Mouse (Mus musculus) ovary, adult 18-20 months (tissue): ENCODE results near the gene Rnf151.

ENCODE experiments used
- DNase-seq: peaks from one replicate; pipeline ENCODE4 v3.0.0; 2022; ENCODE audit warnings: low spot score, mixed read lengths

Gene Rnf151

DNA sequence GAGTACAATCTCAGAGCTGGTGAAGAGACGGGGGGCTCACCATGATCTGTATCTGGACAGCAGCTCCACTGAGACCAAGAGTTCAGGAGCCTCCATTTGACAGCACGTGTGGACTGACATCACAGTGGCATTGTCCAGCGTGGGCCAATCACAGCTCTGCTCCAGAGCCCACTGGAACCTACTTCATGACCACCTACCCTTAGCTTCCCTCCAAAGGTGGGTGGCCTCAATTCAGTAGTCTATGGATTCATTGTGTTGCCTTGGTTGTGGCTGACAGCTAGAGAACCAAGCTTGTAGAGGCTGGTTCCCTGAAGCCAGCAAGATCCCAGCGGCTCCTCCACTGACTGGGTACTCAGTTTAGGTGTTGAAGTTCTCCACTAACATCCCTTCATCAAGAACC, at the start of gene Rnf151, which contains the start of gene Rps2:
TSS of gene Rnf151 (minus strand) at position 121 of the 400 bp plus-strand sequence.
TSS of gene Rps2 (plus strand) at position 174 of the 400 bp plus-strand sequence.
- no peak for DNase-seq

DNA sequence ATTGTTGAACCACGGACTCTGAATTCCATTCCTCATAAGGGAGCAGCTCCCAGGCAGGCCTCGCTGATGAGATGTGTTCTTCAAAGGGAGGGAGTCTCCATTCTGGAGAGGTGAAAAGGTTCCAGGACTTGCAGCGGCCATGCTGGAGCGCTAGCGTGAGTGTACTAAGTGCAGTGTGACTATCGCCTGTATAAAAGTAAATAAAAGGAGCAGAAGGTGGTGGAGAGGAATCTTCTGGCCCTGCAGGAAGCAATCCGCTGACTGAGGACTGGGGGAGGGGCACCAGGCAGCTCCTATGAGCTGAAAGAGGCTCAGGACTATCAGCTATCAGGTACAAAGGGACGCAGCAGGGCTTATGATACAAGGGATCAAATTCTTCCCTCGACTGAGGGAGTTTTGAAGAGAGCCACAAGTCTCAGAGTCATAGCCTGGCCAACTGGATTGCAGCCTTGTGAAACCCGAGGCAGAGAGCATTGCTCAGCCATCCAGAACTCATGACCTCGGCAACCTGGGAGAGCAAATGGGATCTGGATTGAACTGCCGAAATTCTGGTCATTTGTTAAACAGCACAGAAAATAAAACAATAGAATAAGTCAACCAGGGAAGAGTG, 48.5 kb upstream of the Rnf151 start:
- DNase-seq: no peak

DNA sequence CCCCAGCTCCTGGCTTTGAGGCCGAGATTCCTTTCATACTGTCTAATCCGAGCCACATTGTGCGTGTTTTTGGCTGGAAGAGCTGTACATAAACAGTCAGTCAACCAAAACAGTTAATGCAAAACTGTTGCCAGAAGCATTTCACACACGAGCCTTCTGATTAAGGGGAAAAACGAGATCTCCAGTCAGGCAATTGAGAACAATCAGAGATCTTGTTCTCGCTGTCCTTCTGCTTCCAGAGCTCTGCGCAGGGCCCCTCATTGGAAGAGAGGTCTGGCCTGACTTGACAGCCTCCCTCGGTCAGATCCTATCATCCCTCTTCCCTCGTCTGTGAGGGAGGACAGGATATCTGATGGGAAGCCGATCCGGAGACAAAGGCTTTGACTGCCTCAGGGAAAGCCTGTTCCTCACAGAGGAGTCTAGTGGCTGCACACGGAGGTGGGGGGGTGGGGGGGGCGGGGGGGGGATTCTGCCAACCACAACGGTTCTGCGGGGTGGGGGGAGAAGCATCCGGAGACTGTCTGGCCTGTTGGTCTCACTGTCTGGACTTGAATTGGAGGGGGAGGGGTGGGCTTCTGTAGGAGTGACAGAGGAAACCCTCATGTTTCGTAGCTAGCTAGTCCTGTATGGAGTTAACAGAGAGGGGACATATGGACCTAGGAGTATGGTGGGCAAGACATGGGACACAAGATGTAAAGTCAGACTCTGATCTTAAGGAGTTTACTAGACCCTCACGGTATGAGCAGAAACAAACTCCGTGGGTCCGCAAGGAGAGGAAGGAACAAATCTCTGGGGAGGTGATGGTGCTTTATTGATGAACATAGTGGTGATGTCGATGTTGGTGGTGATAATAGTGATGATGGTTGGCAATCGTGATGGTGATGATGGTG, 47.4 kb upstream of the Rnf151 start:
- DNase-seq: no peak

DNA sequence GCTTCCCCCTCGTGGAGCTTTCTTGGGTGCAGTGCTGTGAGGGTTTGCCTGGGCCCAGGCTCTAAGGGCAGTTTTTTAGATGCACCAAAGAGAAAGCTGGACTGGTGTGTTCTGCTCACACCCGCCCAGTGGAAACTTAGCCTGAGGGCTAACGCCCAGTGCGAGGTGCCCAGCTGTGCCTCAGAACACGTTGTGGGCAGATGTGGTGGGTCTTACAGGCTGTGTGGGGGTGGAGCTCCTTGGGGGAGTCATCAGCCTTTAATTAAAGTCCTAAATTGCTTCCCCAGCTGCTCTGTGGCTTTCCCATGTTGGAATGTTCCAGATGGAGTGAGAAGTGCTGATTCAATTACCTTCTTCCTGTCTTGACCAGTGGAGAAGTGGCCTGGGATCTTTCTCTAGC, 43.3 kb upstream of the Rnf151 start:
- DNase-seq: no peak

GRCm38 (mm10) chr17:24757394-24757793, 39.5 kb upstream of the Rnf151 start:
- no peak for DNase-seq

DNA sequence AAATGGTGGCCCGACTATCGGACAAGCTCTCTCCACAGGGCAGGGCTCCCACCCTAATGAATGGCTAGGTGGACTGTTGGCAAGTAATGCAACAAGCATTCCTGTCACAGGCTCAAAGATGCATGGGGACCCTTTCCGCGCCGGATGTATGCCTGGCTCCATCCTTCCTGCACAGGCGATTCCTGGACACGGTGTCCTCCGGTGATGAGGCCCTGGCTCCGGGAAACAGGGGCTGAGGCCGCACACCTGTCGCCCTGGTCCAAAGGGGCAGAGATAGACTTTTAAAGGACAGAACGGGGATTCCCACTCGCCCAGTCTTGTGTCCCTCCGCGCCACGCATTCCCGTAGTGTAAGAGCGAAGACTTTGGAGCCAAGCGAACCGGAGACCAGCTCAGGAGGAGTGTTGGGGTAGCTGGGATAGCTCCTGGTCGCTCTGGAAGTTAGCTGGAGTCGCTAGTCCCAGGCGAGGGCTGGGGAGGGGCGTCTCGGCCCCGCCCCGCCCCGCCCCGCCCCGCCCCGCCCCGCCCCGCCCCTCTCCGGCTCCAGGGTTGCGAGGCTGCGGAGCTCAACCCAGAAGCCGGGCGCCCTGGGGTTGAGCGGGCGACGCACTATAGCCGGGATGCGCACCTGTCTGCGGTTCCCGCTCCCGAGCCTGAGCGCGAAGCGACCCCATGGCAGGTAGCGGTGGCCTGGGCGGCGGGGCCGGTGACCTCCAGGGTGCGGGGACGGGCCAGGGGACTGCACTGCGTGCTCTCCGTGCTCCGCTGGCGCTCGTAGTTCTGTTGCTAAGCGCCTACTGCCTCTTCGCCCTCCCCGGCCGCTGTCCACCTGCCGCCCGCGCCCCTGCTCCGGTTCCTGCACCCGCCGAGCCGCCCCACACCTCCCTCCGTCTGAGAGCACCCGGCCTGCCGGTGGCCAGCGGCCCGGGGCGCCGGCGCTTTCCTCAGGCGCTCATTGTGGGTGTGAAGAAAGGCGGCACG, 34.8 kb upstream of the Rnf151 start, which contains the start of gene Hs3st6:
TSS of gene Hs3st6 (plus strand) at position 574 of the 980 bp plus-strand sequence.
- DNase-seq: no peak

GRCm38 (mm10) chr17:24751528-24751927, 33.7 kb upstream of the Rnf151 start:
- DNase-seq: no peak

GRCm38 (mm10) chr17:24746986-24747385, 29.1 kb upstream of the Rnf151 start:
- no peak for DNase-seq

GRCm38 (mm10) chr17:24745526-24746497, 27.9 kb upstream of the Rnf151 start:
- peak; percentile 40 for DNase-seq

- no peak for DNase-seq
Measured at GRCm38 (mm10) chr17:24744381-24744780, 26.5 kb upstream of the Rnf151 start.

GRCm38 (mm10) chr17:24743896-24744295, 26.0 kb upstream of the Rnf151 start:
- DNase-seq: no peak

DNA sequence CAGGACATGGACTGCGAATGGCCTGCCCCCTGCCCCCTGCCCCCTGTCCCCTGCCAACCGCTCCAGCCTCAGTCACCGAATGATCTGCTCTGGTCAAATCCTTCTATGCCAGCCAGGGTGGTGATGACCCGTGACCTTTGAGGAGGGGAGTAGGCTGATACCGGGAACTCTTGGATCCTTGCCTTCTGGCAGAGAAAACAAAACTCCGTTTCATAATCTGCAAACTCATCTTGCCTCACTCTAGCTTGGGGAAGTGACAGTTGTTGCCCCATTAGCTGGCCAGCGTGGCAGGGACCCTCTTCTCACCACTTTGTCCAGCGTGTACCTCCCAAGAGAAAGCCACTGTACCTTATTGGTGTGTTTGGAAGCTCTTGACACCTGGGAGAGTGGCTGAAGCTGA, 24.4 kb upstream of the Rnf151 start:
- DNase-seq: no peak

GRCm38 (mm10) chr17:24739926-24740325, 22.1 kb upstream of the Rnf151 start:
- DNase-seq: no peak

DNA sequence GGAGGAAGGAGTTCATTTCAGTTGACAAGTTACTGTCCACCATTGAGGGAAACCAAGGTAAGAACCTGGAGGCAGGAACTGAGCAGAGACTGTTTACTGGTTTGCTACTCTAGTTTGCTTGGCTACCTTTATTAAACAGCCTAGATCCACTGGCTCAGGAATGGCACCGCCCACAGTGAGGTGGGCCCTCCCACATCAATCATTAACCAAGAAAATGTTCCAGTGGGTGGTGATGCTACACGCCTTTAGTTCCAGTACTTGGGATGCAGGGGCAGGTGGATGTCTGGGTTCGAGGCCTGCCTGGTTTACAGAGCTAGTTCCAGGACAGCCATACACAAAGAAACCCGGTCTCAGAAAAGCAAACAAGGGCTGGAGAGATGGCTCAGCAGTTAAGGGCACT, 20.4 kb upstream of the Rnf151 start:
- no peak for DNase-seq

DNA sequence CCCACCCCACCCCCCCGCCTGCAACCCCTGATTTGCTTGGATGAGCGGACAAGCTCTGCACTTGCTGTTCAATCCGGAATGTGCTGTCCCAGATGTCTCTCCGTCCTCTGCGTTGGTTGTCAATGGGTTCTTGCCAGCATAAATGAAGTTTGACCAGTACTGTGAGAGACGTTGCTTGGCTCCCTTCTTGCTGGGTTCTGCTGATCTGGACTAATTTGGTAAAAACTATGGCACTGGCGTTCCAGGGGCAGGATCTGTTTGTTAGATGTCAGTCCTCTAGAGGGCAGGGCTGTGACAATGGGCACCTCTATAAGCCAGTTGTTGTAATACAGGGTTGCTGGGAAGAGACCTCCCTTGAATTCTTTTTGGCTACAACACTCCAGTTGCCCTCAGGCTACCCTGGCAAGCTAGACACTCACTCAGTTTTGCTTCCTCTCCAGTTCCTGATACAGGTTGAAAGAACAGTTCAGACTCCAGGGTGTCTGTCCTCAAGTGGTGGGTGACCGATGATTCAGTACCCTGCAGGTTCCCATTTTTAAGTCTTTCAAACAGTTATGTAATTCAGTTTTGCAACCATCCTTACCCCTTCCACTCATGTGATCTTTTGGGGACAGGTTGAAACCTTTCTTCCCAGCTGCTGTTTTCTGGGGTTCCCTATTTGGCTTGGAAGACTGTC, 19.4 kb upstream of the Rnf151 start:
- no peak for DNase-seq

DNA sequence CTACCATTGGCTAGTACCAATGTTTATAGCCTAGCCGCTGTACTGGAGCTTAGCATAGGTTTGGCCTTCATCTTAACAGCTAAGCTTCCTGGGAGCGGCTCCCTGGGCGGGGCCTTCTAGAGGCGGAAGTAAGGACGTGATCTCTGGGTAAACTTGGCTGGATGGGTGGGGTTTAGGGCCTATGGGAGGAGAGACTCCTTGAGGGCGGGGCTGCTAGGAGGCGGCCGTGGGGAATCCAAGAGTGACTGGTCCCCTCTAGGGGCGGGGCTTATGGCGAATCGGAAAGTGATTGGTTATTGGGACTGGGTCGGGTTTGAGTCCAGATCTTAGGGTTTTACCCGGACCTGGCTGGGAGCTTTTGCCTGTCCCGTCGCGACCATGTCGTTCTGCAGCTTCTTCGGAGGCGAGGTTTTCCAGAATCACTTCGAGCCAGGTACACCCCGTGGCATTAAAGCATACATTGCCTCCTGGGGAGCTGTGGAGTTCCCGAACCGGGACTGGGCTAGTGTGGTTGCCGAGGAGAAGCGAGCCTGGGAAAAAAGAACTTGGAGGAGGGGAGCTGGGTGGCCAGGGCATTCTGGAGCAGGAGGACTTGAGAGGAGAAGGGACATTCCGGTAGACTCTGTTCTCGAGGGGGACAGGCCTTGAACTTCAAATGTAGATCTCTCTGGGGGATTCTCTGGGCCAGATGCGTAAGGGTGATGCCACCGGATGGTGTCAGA, 18.6 kb upstream of the Rnf151 start, which contains the start of gene Msrb1:
TSS of gene Msrb1 (plus strand) at position 313 of the 722 bp plus-strand sequence.
- DNase-seq: peak; percentile 98

DNA sequence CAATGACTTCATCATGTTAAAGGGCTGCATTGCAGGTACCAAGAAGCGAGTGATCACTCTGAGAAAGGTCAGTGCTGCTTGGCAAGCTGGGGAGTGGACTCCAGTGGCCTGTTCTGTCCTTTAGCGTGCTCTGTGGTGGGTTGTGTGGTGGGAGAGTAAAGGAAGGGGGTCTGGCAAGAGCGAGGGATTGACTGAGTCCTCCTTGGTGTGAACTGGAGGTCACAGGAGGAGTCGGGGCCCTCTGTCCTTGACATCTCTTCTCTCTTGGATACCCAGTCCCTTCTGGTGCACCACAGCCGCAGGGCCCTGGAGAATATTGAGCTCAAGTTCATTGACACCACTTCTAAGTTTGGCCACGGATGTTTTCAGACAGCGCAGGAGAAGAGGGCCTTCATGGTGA, 17.6 kb upstream of the Rnf151 start:
- DNase-seq: no peak

- no peak for DNase-seq
Measured at GRCm38 (mm10) chr17:24734513-24734912, 16.6 kb upstream of the Rnf151 start.

- DNase-seq: no peak
Measured at GRCm38 (mm10) chr17:24733434-24734050, 15.7 kb upstream of the Rnf151 start.
